Mouse (Mus musculus) right cerebral cortex, adult 18-20 months (tissue): ENCODE results near the gene Fam19a5.

Experiments
- DNase-seq: peaks from one replicate; pipeline ENCODE4 v3.0.0; 2022; ENCODE audit warnings: mixed read lengths

Fam19a5 gene

GRCm38 (mm10) chr15:87773955-87774354 lies 229.9 kb downstream of the Fam19a5 start:
- no peak for DNase-seq

GRCm38 (mm10) chr15:87783331-87783730 lies 239.2 kb downstream of the Fam19a5 start:
- DNase-seq = no peak

DNA sequence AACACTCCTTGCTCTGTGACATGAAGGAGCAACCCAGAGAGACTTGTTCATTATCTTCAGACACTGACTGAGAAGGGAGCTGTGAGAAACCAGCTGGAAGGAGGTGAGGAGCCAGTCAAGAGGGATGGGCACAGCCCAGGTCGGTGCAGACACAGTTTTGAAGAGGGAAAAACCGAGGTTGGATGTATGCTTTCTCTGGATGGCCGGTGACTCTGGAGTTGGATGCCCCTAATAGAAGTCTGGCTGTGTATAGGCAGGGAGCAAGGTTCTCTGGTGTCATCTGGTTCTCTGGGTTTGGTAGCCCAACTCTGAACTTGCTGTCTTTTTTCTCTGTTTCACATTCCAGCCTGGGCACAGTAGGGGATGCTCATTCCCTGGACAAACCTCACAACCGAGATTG lies 245.6 kb downstream of the Fam19a5 start:
- no peak for DNase-seq

DNA sequence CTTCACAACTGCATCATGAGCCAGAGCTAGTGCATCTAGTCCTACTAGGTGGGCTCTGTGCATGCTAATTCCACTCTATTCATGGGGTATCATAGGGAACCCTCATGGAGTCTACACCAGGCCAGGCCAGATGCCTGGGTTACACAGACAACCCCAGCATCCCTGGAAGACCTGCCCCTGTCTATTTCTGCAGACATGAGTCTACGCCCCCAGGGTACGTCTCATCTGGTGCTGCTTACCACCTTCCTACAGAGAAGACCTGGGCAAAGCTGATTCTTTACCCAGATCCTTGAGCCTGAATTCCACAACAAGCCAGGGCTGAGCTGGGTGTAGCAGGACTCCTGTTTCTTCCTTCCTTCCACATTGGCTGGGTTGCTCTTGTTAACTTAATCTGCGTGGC lies 249.6 kb downstream of the Fam19a5 start:
- DNase-seq = no peak

- no peak for DNase-seq
Observed at GRCm38 (mm10) chr15:87796571-87796970, 252.5 kb downstream of the Fam19a5 start.
